Mouse (Mus musculus): Measurements from ENCODE around the gene Tbx19.

Tbx19 gene

DNA sequence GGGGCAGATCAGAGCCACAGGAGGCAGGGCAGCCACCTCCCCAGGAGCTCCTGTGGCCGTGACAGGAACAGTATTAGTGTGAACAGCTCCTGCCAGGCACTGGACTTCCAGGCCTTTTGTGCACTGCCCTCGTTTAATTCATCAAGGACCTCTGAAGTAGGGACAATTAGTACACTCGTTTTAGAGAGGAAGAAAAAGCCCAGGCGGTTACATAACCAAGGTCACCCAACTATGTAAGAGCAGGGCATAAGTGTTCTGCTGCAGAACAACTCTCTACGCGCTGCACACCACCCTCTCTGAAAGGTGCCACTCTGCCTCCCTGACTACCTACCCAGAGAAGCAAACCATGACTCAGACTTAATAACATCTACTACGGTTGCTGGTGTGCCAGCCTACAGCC lies 24.5 kb upstream of the Tbx19 start:
- 64% methylated on average over 7 of the region's 7 CpGs for WGBS

DNA sequence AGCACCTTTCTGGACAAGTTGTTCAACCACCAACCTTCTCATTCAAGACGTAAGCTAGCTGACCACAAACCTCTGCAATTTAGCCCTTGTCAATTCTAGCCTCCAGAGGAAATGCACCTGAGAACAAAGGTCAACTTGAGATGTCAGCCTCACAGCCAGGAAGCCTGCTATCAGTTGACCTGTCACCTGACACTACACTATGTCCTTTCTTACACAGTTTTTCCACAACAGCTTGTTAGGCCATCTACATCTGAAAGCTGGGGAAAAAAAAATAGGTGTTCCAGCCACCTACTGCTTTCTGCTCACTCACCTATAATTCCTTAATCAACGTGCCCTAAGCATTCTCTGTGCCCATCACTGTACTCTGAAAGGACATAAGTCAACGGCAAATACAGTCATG lies 23.6 kb upstream of the Tbx19 start:
- WGBS = 98% methylated on average over 3 of the region's 3 CpGs

- 88% methylated on average over 6 of the region's 6 CpGs for WGBS
Observed at GRCm38 (mm10) chr1:165183400-165183799, 22.8 kb upstream of the Tbx19 start.

- 83% methylated on average over 5 of the region's 5 CpGs for WGBS
Observed at GRCm38 (mm10) chr1:165179321-165179720, 18.7 kb upstream of the Tbx19 start.

GRCm38 (mm10) chr1:165178075-165178474 lies 17.5 kb upstream of the Tbx19 start:
- 73% methylated on average over 6 of the region's 6 CpGs for WGBS

DNA sequence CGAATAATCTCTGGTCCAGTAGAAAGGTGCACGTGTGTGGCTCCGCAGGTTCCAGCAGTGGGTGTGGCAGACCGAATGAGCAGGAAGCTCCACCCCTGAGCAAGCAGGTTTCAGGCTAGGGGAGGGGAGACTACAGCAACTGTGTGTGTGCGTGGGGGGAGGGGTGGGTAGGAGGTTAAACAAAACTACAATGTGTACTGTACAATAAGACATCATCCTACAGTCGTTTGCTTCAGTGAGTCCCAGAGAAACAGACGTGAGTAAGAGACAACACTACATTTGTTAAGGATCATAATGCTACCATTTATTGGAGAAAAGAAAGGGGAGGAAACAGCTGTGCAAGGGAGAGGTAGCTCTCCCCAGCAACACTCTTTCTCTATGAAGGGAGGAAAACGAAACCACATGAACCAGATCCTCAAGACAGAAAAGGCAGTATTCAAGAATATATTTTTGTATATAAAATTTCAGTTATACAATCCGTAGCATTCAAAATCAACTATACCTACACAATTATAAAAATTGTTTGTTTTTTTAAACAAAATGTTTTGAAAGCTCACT lies 13.6 kb upstream of the Tbx19 start:
- 58% methylated on average over 9 of the region's 9 CpGs for WGBS

- WGBS = 87% methylated on average over 8 of the region's 8 CpGs
Observed at GRCm38 (mm10) chr1:165171277-165171676, 10.7 kb upstream of the Tbx19 start.

DNA sequence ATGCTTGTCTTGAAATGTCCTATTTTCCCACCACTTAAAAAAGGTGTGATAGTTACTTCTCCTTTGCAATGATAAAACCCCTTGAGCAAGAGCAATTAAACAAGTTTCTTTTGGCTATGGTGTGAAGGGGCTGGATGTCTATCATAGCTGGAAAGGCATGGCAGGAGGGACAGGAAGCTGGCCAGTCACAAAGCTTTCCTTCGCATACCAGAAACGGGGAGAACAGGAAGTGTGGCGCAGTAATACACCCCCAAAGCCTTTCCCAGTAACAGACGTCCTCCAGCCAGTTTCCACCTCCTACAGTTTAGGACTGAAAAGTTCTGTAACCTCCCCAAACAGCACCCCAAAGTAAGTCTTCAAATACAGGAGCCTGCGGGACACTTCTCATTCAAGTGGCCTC lies 9.6 kb upstream of the Tbx19 start:
- WGBS = 67% methylated on average over 5 of the region's 5 CpGs

- WGBS = 80% methylated on average over 3 of the region's 3 CpGs
Observed at GRCm38 (mm10) chr1:165169462-165169861, 8.9 kb upstream of the Tbx19 start.

GRCm38 (mm10) chr1:165164920-165165319 lies 4.3 kb upstream of the Tbx19 start:
- WGBS = 69% methylated on average over 6 of the region's 6 CpGs

GRCm38 (mm10) chr1:165158841-165159240 lies 1.7 kb downstream of the Tbx19 start:
- WGBS = 81% methylated on average over 10 of the region's 10 CpGs

DNA sequence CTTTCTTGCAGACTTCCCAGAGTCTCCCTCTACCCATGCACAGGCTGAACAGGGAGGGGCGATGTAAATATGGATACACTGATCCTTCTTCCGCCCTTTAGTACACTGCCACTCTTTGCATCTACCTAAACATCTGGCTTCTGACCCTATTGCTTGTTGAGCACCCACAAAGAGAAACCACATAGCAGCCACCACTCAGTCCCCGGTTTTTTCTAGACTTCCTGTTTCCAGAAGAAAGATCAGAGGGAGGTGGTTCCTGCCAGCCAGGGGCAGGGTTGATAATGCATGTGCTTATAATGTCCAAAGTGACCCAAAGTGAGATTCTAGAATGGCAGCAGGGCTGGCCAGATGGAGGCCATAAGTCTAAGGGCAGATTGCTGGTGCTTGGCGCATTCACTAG lies 6.4 kb downstream of the Tbx19 start:
- 78% methylated on average over 4 of the region's 4 CpGs for WGBS

GRCm38 (mm10) chr1:165151216-165151615 lies 9.4 kb downstream of the Tbx19 start:
- 85% methylated on average over 8 of the region's 8 CpGs for WGBS

DNA sequence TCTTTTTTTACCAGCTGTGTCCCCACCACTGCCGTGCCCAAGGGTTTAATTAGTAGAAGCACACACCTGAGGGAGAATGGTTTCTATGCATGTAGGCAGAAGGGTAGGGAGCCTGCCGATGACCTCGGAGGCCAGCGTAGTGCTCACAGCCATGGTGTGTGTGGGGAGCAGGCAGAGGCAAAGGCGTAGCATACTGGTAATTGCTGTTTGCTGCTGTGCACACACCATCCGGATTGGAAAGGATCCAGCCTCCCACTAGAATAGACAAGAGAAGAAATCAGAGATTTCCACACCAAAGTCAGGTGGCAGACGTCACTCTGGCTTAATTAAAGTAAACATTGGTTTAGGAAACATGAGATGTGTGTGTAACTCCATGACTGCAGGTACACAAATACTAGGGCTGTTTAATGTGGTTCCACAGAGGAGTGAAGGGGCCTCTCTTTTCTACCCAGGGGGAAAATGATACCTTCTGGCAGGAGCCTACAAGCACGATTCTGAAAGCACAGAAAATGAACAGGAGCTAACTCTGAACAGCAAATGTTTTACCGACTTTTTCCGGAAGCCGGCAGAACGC lies 18.1 kb downstream of the Tbx19 start:
- WGBS = 84% methylated on average over 12 of the region's 12 CpGs

GRCm38 (mm10) chr1:165140227-165140626 lies 20.3 kb downstream of the Tbx19 start:
- 75% methylated on average over 3 of the region's 3 CpGs for WGBS

DNA sequence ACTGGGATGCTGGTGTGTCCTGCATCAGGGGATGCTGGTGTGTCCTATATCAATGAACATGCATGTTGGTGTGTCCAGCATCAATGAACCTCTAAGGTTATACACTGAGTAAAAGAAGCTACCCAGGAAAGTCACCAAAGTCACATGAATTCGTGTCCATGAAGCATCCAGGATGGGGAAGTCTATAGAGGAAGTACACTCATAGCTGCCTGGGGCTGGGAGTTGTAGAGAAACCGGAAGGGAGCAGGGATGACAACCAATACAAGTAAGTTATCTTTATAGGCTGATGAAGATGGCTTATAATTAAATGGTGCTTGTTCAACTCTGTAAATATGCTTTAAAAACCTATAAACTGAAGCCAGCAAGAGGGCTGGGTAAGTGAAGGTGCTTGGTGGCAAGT lies 26.7 kb downstream of the Tbx19 start:
- 66% methylated on average over 2 of the region's 2 CpGs for whole genome bisulfite sequencing

GRCm38 (mm10) chr1:165133279-165133678 lies 27.3 kb downstream of the Tbx19 start:
- WGBS = 76% methylated on average over 5 of the region's 5 CpGs

DNA sequence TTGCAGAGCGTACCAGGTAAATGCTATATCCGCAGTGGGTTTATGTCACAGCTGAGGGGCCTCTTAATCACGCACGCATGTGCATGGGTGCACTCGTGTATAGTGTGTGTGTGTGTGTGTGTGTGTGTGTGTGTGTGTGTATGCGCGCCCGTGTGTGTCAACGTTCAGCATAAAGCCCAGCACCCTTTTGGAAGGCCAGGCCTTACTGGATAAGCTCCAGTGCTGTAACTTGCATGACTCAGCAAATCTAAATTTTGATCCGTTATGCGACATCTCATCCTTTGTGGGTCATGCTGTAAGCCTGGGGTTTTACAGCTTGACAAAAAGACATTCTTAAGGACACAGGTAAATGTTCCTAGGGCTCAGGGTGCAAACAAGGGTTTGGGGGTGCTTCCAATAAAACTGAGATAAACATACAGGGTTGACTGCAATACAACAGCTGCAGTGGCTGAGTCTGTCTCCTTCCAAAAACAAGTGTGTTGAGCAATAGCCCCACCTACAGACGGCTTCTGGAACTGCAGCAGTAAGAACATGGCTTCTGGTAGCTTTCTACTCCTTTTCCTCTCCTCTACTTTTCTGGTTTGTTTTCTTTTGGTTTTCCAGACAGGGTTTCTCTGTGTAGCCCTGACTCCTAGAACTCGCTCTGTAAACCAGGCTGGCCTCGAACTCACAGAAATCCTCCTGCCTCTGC lies 28.2 kb downstream of the Tbx19 start:
- WGBS = 58% methylated on average over 14 of the region's 14 CpGs

GRCm38 (mm10) chr1:165129573-165129972 lies 31.0 kb downstream of the Tbx19 start:
- WGBS = 70% methylated on average over 5 of the region's 5 CpGs

DNA sequence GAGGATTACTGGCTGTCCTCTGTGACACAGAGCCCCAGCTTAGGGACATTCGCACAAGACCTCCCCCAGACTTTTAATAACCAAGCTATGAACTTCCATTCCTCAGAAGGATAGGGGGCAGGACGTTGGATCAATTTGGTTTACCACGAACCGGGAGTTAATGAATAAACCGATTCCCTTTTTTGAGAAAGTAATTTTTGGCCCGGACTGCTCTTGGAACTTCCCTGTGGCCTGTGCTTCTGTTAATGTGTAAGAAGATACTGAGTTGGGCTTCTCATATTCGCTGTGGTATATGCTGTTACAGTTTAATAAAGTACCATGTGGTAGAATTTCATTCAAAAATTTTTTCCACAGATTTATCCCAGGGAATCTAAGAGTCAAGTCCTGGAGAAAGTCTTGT lies 39.5 kb downstream of the Tbx19 start:
- WGBS = 80% methylated on average over 7 of the region's 7 CpGs

GRCm38 (mm10) chr1:165120349-165120898 lies 40.1 kb downstream of the Tbx19 start:
- 17% methylated on average over 21 of the region's 21 CpGs for WGBS

DNA sequence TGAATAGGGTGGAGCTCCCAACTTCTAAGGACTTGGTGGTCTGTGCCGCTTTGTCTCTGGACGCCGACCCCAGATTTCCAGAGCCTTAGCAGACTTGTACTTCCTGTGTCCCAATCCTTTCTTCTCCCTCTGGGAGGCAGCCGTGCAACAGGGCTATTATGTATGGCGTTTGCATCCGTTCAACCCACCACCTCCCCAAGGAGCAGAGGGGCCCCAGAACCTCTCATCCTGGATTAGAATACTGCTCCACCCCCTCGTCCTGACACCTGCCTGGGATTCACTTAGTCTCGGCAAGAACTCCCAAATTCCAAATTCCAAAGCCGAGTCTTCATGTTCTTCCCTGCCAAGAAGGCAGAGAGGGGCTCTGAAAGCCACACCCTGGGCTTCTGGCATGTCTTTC lies 40.8 kb downstream of the Tbx19 start:
- 13% methylated on average over 9 of the region's 9 CpGs for WGBS
